Mouse (Mus musculus): ENCODE measurements around the gene Dnaja3.

Dnaja3 gene

GRCm38 (mm10) chr16:4607818-4608531 is 31.8 kb upstream of the Dnaja3 start:
- peak; percentile 88 for DNase-seq

- DNase-seq: peak; percentile 40
Measured at GRCm38 (mm10) chr16:4608532-4609059, 31.2 kb upstream of the Dnaja3 start.

GRCm38 (mm10) chr16:4611193-4611592 is 28.6 kb upstream of the Dnaja3 start:
- no peak for DNase-seq

GRCm38 (mm10) chr16:4611676-4612075 is 28.1 kb upstream of the Dnaja3 start:
- no peak for DNase-seq

- DNase-seq: no peak
Measured at GRCm38 (mm10) chr16:4613736-4614135, 26.1 kb upstream of the Dnaja3 start.

GRCm38 (mm10) chr16:4614639-4615038 is 25.1 kb upstream of the Dnaja3 start:
- no peak for DNase-seq

- no peak for DNase-seq
Measured at GRCm38 (mm10) chr16:4615297-4615696, 24.5 kb upstream of the Dnaja3 start.

- no peak for DNase-seq
Measured at GRCm38 (mm10) chr16:4616829-4617228, 23.0 kb upstream of the Dnaja3 start.

- no peak for DNase-seq
Measured at GRCm38 (mm10) chr16:4624074-4624473, 15.7 kb upstream of the Dnaja3 start.

- DNase-seq: peak; percentile 96
Measured at GRCm38 (mm10) chr16:4624481-4625110, 15.2 kb upstream of the Dnaja3 start, which contains the start of gene Pam16. Gene Pam16, minus strand, starts transcription at chr16:4624988.

GRCm38 (mm10) chr16:4627105-4627504 is 12.7 kb upstream of the Dnaja3 start:
- DNase-seq: no peak

- no peak for DNase-seq
Measured at GRCm38 (mm10) chr16:4628898-4629419, 10.8 kb upstream of the Dnaja3 start.

GRCm38 (mm10) chr16:4629950-4630349 is 9.8 kb upstream of the Dnaja3 start:
- DNase-seq: peak; percentile 90

GRCm38 (mm10) chr16:4632050-4632449 is 7.7 kb upstream of the Dnaja3 start:
- DNase-seq: peak; percentile 61

- DNase-seq: no peak
Measured at GRCm38 (mm10) chr16:4633661-4634060, 6.1 kb upstream of the Dnaja3 start.

- DNase-seq: no peak
Measured at GRCm38 (mm10) chr16:4634681-4635080, 5.1 kb upstream of the Dnaja3 start.

GRCm38 (mm10) chr16:4635760-4636159 is 4.0 kb upstream of the Dnaja3 start:
- DNase-seq: no peak

GRCm38 (mm10) chr16:4638891-4639390 is 848 bp upstream of the Dnaja3 start:
- no peak for DNase-seq

- peak; percentile 68 for DNase-seq
Measured at GRCm38 (mm10) chr16:4640267-4641005, 647 bp downstream of the Dnaja3 start.

- DNase-seq: peak; percentile 88
Measured at GRCm38 (mm10) chr16:4641119-4641838, 1.5 kb downstream of the Dnaja3 start.

GRCm38 (mm10) chr16:4642190-4642589 is 2.4 kb downstream of the Dnaja3 start:
- peak; percentile 89 for DNase-seq

- peak; percentile 43 for DNase-seq
Measured at GRCm38 (mm10) chr16:4642937-4643336, 3.1 kb downstream of the Dnaja3 start.
